Mouse (Mus musculus) testis, adult 2 months (tissue): ENCODE measurements at regions not wholly inside any gene's neighbourhood (a gene's known extent, or its start where the extent isn't known, plus 50 kb on each side); places are given as distances from the start of the nearest gene placed in this dataset.

Experiments used
- CTCF ChIP-seq: fragments of 200-500 bp; IDR thresholded peaks from 2 replicates; pipeline ENCODE4 v1.5.1; 2012; ENCODE audit warnings: low read depth, mild to moderate bottlenecking, inconsistent platforms, low read length, moderate library complexity; ENCODE audit not compliant: control insufficient read depth, insufficient read depth, insufficient replicate concordance
- POLR2A ChIP-seq: fragments of 200-500 bp; IDR thresholded peaks from 2 replicates; pipeline ENCODE4 v1.6.1; 2012; ENCODE audit warnings: low read depth, mild to moderate bottlenecking, inconsistent platforms, low read length, moderate library complexity; ENCODE audit not compliant: control insufficient read depth

DNA sequence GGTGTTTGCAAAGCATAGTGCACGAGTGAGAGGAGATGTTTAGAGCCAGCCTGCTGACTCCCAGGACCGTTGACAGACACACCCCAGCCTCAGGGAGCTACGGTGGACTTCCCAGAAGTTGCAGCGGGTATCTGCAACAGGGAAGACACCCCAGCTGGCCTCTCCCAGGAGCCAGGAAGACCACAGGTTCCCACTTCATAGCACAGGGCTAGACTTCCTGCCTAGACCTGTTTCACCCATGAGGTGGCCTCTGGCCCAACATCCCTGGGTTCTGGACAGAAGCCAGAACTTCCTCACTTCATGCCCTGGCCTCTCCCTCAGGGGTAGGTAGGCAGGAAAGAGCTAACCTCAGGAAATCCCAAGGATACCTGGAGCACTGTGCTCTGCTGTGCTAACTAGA lies 66.7 kb upstream of the Hand1 start:
- no peak for TF ChIP-seq CTCF
- TF ChIP-seq POLR2A = no peak
